Mouse (Mus musculus) cerebellum, adult (tissue): ENCODE data around the gene Zc3h8.
A peak's percentile ranks its signal among the peaks of the same experiment; 100 is the strongest.

ENCODE experiments used
- ATAC-seq: cut with Nextera tagmentation; 2 replicates; pipeline ENCODE4 v1.9.2; 2017; ENCODE audit warnings: mild to moderate bottlenecking, moderate library complexity, mixed read lengths; ENCODE audit not compliant: insufficient number of reproducible peaks, low FRiP score, low TSS enrichment

Zc3h8 gene

GRCm38 (mm10) chr2:128902843-128903242 is 41.0 kb downstream of the Zc3h8 start:
- no peak for ATAC-seq

- peak; percentile 31; the same call in 1 of the 2 replicates for ATAC-seq
These were observed 51.6 kb downstream of the Zc3h8 start for GRCm38 (mm10) chr2:128892180-128892721.

GRCm38 (mm10) chr2:128890661-128891335 is 53.1 kb downstream of the Zc3h8 start:
- ATAC-seq = no peak

- no peak for ATAC-seq
These were observed 55.9 kb downstream of the Zc3h8 start for GRCm38 (mm10) chr2:128887866-128888550.

GRCm38 (mm10) chr2:128885225-128885811 is 58.6 kb downstream of the Zc3h8 start:
- no peak for ATAC-seq

- ATAC-seq = no peak
These were observed 62.6 kb downstream of the Zc3h8 start for GRCm38 (mm10) chr2:128881236-128881635.
